Mouse (Mus musculus) small intestine, adult 2 months (tissue): ENCODE data around the gene Cavin4. TPM values are rescaled to one million over a fixed set of nuclear protein-coding genes. Genes with fewer than 3 reads are reported as not detected.

Experiments used
- H3K27ac ChIP-seq: fragments of 200-500 bp; 2 replicates; pipeline ENCODE4 v1.5.1; 2012; ENCODE audit warnings: low read depth, low read length, control low read depth, inconsistent platforms; ENCODE audit not compliant: insufficient read depth
- H3K27me3 ChIP-seq: fragments of 200-500 bp; 2 replicates; pipeline ENCODE4 v1.6.1; 2012; ENCODE audit warnings: mild to moderate bottlenecking, moderate library complexity, low read length, inconsistent platforms; ENCODE audit not compliant: control insufficient read depth, insufficient read depth
- H3K36me3 ChIP-seq: fragments of 200-500 bp; 2 replicates; pipeline ENCODE4 v1.6.1; 2012; ENCODE audit warnings: mild to moderate bottlenecking, low read length, control low read depth, inconsistent platforms; ENCODE audit not compliant: control insufficient read depth, insufficient read depth
- H3K4me1 ChIP-seq: fragments of 200-500 bp; 2 replicates; pipeline ENCODE4 v1.6.1; 2012; ENCODE audit warnings: low read length, inconsistent platforms, mixed read lengths; ENCODE audit not compliant: control insufficient read depth, insufficient read depth, insufficient read length
- H3K4me3 ChIP-seq: fragments of 200-500 bp; 2 replicates; pipeline ENCODE4 v1.5.1; 2012; ENCODE audit warnings: low read depth, mild to moderate bottlenecking, control low read depth, inconsistent platforms, low read length, moderate library complexity
- CTCF ChIP-seq: fragments of 200-500 bp; IDR thresholded peaks from 2 replicates; pipeline ENCODE4 v1.5.1; 2012; ENCODE audit warnings: low read depth, mild to moderate bottlenecking, control low read depth, inconsistent platforms, low read length, moderate library complexity, mixed read lengths; ENCODE audit not compliant: insufficient replicate concordance, insufficient read length; ENCODE audit errors: extremely low read depth
- POLR2A ChIP-seq: fragments of 200-500 bp; IDR thresholded peaks from 2 replicates; pipeline ENCODE4 v1.6.1; 2012; ENCODE audit warnings: low read depth, mild to moderate bottlenecking, control low read depth, inconsistent platforms, low read length, moderate library complexity
- WGBS: fragments of 180-500 bp; shearing (Covaris S2); methylation state at CpG from one replicate; pipeline ENCODE4 v1.1.7; 2018; 5-methylcytosine and 5-hydroxymethylcytosine counted together
- polyA plus RNA-seq: library from polyadenylated mRNA; depleted of rRNA; stranded (reverse); fragments of >200 nt; gene quantifications from 2 replicates; pipeline ENCODE4 v1.2.3, GENCODE M21; 2012; rRNA removed

The Cavin4 gene
- polyA plus RNA-seq, 1 experiment, result not detected

DNA sequence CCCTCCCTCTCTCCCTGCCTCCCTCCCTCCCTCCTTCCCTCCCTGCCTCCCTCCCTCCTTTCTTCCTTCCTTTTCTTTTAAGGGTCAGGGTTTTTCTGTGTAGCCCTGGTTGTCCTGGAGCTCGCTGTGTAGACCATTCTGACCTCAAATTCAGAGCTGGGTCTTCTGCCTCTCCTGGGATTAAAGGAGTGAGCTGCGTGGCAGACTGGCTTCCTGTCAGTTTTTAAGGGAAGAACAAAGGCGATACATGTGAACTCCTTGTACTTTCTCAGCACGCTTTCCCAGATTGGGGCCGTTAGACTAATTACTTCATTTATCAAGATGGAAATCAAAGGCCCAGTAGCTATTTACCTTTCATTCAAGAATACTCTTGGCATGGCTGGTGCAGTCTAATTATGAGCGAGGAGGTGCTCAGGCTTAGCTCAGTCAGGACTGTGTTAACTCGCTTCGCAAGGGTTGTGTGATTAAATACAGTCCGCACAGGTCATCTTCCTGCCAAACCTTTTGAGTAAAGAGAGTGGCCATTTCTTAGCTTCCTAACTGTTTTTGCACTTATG is 29.5 kb downstream of the Cavin4 start:
- no peak overlapping the region for H3K27ac ChIP-seq
- H3K4me3 ChIP-seq, result no peak overlapping the region
- H3K27me3 ChIP-seq, result no peaks in the 10 kb centered on the region
- no peaks in the 10 kb centered on the region for H3K4me1 ChIP-seq
- WGBS, result 29% methylated on average over 9 of the region's 9 CpGs
- no peaks in the 10 kb centered on the region for H3K36me3 ChIP-seq
- TF ChIP-seq CTCF (no peak), POLR2A (no peak)

DNA sequence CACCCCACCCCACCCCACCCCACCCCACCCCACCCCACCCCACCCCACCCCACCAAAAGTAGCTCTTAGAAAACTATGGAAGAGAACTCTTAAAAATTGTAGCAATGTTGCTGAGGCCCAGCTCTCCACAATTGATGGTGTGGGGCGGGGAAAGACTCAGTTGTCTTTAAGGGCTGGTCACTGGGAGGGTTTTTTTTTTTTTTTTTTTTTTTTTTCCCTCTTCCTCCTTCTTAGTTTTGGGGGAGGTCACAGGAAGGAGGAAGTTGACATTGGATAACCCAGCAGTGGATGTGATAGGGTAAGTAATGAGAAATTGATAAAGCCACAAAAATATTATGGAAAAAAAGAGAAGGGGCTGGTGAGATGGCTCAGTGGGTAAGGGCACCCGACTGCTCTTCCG is 33.4 kb downstream of the Cavin4 start:
- Histone ChIP-seq H3K27ac (no peak overlapping the region), H3K27me3 (no peaks in the 10 kb centered on the region), H3K4me3 (no peak overlapping the region), H3K36me3 (no peaks in the 10 kb centered on the region), H3K4me1 (no peaks in the 10 kb centered on the region)
- 90% methylated on average over 3 of the region's 3 CpGs for WGBS
- TF ChIP-seq POLR2A (no peak), CTCF (no peak)

GRCm38 (mm10) chr4:48697302-48697701 is 34.0 kb downstream of the Cavin4 start:
- H3K36me3 ChIP-seq, result no peaks in the 10 kb centered on the region
- no peaks in the 10 kb centered on the region for H3K4me1 ChIP-seq
- TF ChIP-seq CTCF, result no peak
- no peak for TF ChIP-seq POLR2A
- H3K4me3 ChIP-seq, result no peak overlapping the region
- no peaks in the 10 kb centered on the region for H3K27me3 ChIP-seq
- no peak overlapping the region for H3K27ac ChIP-seq
- 45% methylated on average over 11 of the region's 11 CpGs for WGBS

DNA sequence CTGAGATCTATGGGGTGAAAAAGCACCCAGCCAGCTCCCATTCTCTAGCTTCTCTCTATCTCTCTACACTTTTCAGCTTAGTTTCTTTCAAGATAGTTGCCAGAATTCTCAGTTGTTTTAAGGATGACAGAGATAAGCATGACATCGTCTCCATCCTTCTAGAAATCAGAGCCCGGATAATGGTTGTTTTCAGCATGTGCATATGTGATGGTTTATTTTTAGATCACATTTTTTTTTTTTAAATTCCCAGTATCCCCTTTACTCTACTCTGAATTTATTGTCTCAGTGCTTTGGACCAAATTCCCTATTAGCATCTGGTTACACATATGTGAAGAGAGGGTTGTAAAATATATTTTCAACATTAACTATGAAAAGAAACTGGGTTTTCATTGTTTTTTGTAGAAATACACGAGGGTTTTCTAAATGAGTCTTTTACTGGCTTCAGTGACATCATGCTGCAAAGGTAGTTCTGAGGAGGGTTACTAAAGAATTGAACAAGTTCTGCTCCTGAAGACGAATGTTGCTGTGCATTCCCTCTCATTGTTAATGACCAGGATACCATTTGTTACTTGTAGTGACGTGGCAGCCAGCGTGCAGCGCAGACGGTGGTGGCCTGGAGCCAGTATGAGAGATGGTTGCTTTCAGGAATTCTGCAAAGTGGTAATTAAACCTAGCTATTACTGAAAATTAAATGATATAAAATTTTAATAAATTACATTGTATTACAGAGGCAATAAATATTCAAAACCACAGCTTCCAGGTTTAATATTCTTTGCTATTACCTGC is 52.7 kb downstream of the Cavin4 start:
- no peaks in the 10 kb centered on the region for H3K4me1 ChIP-seq
- TF ChIP-seq CTCF, result no peak
- TF ChIP-seq POLR2A, result no peak
- H3K4me3 ChIP-seq, result no peak overlapping the region
- H3K27ac ChIP-seq, result no peak overlapping the region
- H3K27me3 ChIP-seq, result no peaks in the 10 kb centered on the region
- WGBS, result 79% methylated on average over 8 of the region's 8 CpGs
- H3K36me3 ChIP-seq, result no peaks in the 10 kb centered on the region

DNA sequence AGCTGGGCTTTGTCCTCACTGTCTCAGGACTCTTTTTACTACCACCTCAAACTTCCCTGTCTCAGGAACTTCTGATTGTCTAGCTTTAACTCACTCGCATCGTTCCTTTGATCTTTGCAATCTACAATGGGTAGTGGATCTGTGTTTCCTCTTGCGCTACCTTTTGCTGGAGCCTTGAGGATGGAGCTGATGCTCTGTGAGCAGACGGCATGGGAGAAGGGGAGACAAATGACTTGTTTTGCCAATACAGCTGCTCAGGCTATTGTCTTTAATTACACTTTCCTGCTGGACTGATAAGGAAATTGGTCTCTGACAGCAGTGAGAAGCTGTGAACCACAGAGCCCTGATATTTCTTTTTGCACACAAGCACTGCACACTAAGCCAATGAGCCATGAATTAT is 53.5 kb downstream of the Cavin4 start:
- 49% methylated on average over 4 of the region's 4 CpGs for WGBS
- TF ChIP-seq CTCF (no peak), POLR2A (no peak)
- no peaks in the 10 kb centered on the region for H3K36me3 ChIP-seq
- H3K27ac ChIP-seq, result no peak overlapping the region
- no peaks in the 10 kb centered on the region for H3K4me1 ChIP-seq
- no peak overlapping the region for H3K4me3 ChIP-seq
- H3K27me3 ChIP-seq, result no peaks in the 10 kb centered on the region

Other genes starting within 250 kb of the Cavin4 start
- 1.5 and 3.0 TPM in 2 replicates for gene Tex10, start 190.1 kb upstream of the Cavin4 start, polyA plus RNA-seq
- 0.57 and 0.58 TPM in 2 replicates for gene Msantd3, start 123.6 kb upstream of the Cavin4 start, polyA plus RNA-seq
- gene Tmeff1, start 78.3 kb upstream of the Cavin4 start, polyA plus RNA-seq, result 1.8 and 1.9 TPM in 2 replicates